Mouse (Mus musculus) MEL (cell line): ENCODE data around the gene Prrc2b. TPM values are rescaled to one million over a fixed set of nuclear protein-coding genes. Genes with fewer than 3 reads are reported as not detected.

Experiments
- DNase-seq: peaks from one replicate; pipeline ENCODE4 v3.0.0; 2011; ENCODE audit warnings: low read depth, low spot score
- H3K27ac ChIP-seq: 2 replicates; pipeline ENCODE4 v1.5.1; 2012; ENCODE audit warnings: low read depth, mild to moderate bottlenecking, control low read depth, low read length, moderate library complexity; ENCODE audit not compliant: control insufficient read depth
- H3K27me3 ChIP-seq, 2 experiments: fragments of 150-350 bp in 1 of 2; sonication (generic) in 1 of 2; 2 replicates each; pipeline ENCODE4 v1.6.1; 2012; ENCODE audit warnings: low read length in 2 of 2, mild to moderate bottlenecking in 2 of 2, improper control_type of control experiment in 1 of 2, moderate library complexity in 1 of 2; ENCODE audit not compliant: insufficient read depth in 2 of 2, control insufficient read depth in 1 of 2
- H3K36me3 ChIP-seq, 2 experiments: 2 replicates each; pipeline ENCODE4 v1.6.1; 2012 to 2014; ENCODE audit warnings: low read length in 2 of 2, improper control_type of control experiment in 1 of 2, inconsistent platforms in 1 of 2, mild to moderate bottlenecking in 1 of 2; ENCODE audit not compliant: insufficient read depth in 2 of 2, control insufficient read depth in 1 of 2
- H3K4me1 ChIP-seq, 2 experiments: fragments of 150-350 bp in 1 of 2; sonication (generic) in 1 of 2; 2 replicates each; pipeline ENCODE4 v1.6.1; 2012; ENCODE audit warnings: low read length in 2 of 2, improper control_type of control experiment in 1 of 2, mild to moderate bottlenecking in 1 of 2; ENCODE audit not compliant: insufficient read depth in 2 of 2, control insufficient read depth in 1 of 2
- H3K4me3 ChIP-seq, 2 experiments: fragments of 150-350 bp in 1 of 2; sonication (generic) in 1 of 2; 2 replicates each; pipeline ENCODE4 v1.5.1; 2012; ENCODE audit warnings: low read depth in 2 of 2, low read length in 2 of 2, mild to moderate bottlenecking in 2 of 2, moderate library complexity in 2 of 2, control low read depth in 1 of 2, improper control_type of control experiment in 1 of 2; ENCODE audit not compliant: control insufficient read depth in 1 of 2, insufficient read depth in 1 of 2
- H3K79me2 ChIP-seq: 2 replicates; pipeline ENCODE4 v1.6.1; 2012; ENCODE audit warnings: mild to moderate bottlenecking, low read length, moderate library complexity; ENCODE audit not compliant: control insufficient read depth, poor library complexity, insufficient read depth
- H3K9ac ChIP-seq: 2 replicates; pipeline ENCODE4 v1.6.1; 2012; ENCODE audit warnings: low read depth, mild to moderate bottlenecking, control low read depth, low read length, moderate library complexity; ENCODE audit not compliant: control insufficient read depth, poor library complexity, severe bottlenecking
- H3K9me3 ChIP-seq: fragments of 150-350 bp; sonication (generic); replicated peaks from 2 replicates; pipeline ENCODE4 v1.6.1; 2012; ENCODE audit warnings: mild to moderate bottlenecking, low read length, improper control_type of control experiment, moderate library complexity; ENCODE audit not compliant: insufficient read depth
- BHLHE40 ChIP-seq: IDR thresholded peaks from 2 replicates; pipeline ENCODE4 v1.6.1; 2012; ENCODE audit warnings: low read depth, mild to moderate bottlenecking, inconsistent platforms, low read length, improper control_type of control experiment, borderline replicate concordance
- CTCF ChIP-seq, 3 experiments: IDR thresholded peaks in 2 of 3; conservative IDR thresholded peaks in 1 of 3; 2 replicates each; pipeline ENCODE4 v1.5.1; 2011 to 2012; ENCODE audit warnings: low read length in 3 of 3, low read depth in 2 of 3, mild to moderate bottlenecking in 2 of 3, improper control_type of control experiment in 1 of 3, inconsistent platforms in 1 of 3, mixed read lengths in 1 of 3, moderate library complexity in 1 of 3; ENCODE audit not compliant: control insufficient read depth in 1 of 3, insufficient read depth in 1 of 3, poor library complexity in 1 of 3, severe bottlenecking in 1 of 3
- E2F4 ChIP-seq: IDR thresholded peaks from 2 replicates; pipeline ENCODE4 v1.6.1; 2011; ENCODE audit warnings: low read depth, low read length, improper control_type of control experiment, borderline replicate concordance
- ELF1 ChIP-seq: IDR thresholded peaks from 2 replicates; pipeline ENCODE4 v1.6.1; 2014; ENCODE audit warnings: low read depth, mild to moderate bottlenecking, inconsistent platforms, low read length, improper control_type of control experiment, moderate library complexity
- ETS1 ChIP-seq: IDR thresholded peaks from 2 replicates; pipeline ENCODE4 v1.6.1; 2012; ENCODE audit warnings: low read depth, mild to moderate bottlenecking, inconsistent platforms, low read length, improper control_type of control experiment, moderate library complexity
- JUND ChIP-seq: IDR thresholded peaks from 2 replicates; pipeline ENCODE4 v1.6.1; 2011; ENCODE audit warnings: low read depth, mild to moderate bottlenecking, improper control_type of control experiment, low read length
- MAFK ChIP-seq: IDR thresholded peaks from 2 replicates; pipeline ENCODE4 v1.6.1; 2011; ENCODE audit warnings: low read depth, mild to moderate bottlenecking, low read length, improper control_type of control experiment, borderline replicate concordance
- MAZ ChIP-seq: IDR thresholded peaks from 2 replicates; pipeline ENCODE4 v1.6.1; 2012; ENCODE audit warnings: low read depth, mild to moderate bottlenecking, inconsistent platforms, low read length, improper control_type of control experiment
- MXI1 ChIP-seq: IDR thresholded peaks from 2 replicates; pipeline ENCODE4 v1.6.1; 2011; ENCODE audit warnings: mild to moderate bottlenecking, low read depth, low read length, improper control_type of control experiment
- NELFE ChIP-seq: IDR thresholded peaks from 2 replicates; pipeline ENCODE4 v1.6.1; 2011; ENCODE audit warnings: low read depth, low read length, improper control_type of control experiment
- NRF1 ChIP-seq: IDR thresholded peaks from 2 replicates; pipeline ENCODE4 v1.6.1; 2014; ENCODE audit warnings: low read depth, mild to moderate bottlenecking, inconsistent platforms, low read length, improper control_type of control experiment, moderate library complexity; ENCODE audit not compliant: poor library complexity, insufficient read depth, severe bottlenecking
- POLR2A ChIP-seq, 2 experiments: IDR thresholded peaks; 2 replicates each; pipeline ENCODE4 v1.6.1; 2011 to 2012; ENCODE audit warnings: low read length in 2 of 2, mild to moderate bottlenecking in 2 of 2, control low read depth in 1 of 2, improper control_type of control experiment in 1 of 2, low read depth in 1 of 2, moderate library complexity in 1 of 2; ENCODE audit not compliant: control insufficient read depth in 1 of 2, insufficient read depth in 1 of 2, poor library complexity in 1 of 2
- POLR2AphosphoS5 ChIP-seq: IDR thresholded peaks from 2 replicates; pipeline ENCODE4 v1.6.1; 2012; ENCODE audit warnings: low read depth, borderline replicate concordance, mild to moderate bottlenecking, inconsistent platforms, low read length, moderate library complexity, mixed read lengths
- TBP ChIP-seq: IDR thresholded peaks from 2 replicates; pipeline ENCODE4 v1.8.0; 2011; ENCODE audit warnings: low read depth, low read length, improper control_type of control experiment
- TCF12 ChIP-seq: IDR thresholded peaks from 2 replicates; pipeline ENCODE4 v1.6.1; 2014; ENCODE audit warnings: low read depth, mild to moderate bottlenecking, inconsistent platforms, low read length, improper control_type of control experiment, moderate library complexity
- UBTF ChIP-seq: IDR thresholded peaks from 2 replicates; pipeline ENCODE4 v1.6.1; 2012; ENCODE audit warnings: low read depth, mild to moderate bottlenecking, inconsistent platforms, low read length, improper control_type of control experiment, moderate library complexity, borderline replicate concordance; ENCODE audit not compliant: insufficient read depth
- USF2 ChIP-seq, 2 experiments: IDR thresholded peaks; 2 replicates each; pipeline ENCODE4 v1.6.1; 2011 to 2012; ENCODE audit warnings: improper control_type of control experiment in 2 of 2, low read length in 2 of 2, borderline replicate concordance in 1 of 2, inconsistent platforms in 1 of 2, low read depth in 1 of 2, mild to moderate bottlenecking in 1 of 2; ENCODE audit not compliant: insufficient read depth in 1 of 2
- ZKSCAN1 ChIP-seq: IDR thresholded peaks from 2 replicates; pipeline ENCODE4 v1.6.1; 2012; ENCODE audit warnings: low read depth, mild to moderate bottlenecking, inconsistent platforms, low read length, improper control_type of control experiment, moderate library complexity
- ZNF384 ChIP-seq: IDR thresholded peaks from 2 replicates; pipeline ENCODE4 v1.6.1; 2012; ENCODE audit warnings: low read depth, mild to moderate bottlenecking, inconsistent platforms, low read length, improper control_type of control experiment
- polyA plus RNA-seq, 2 experiments: library from polyadenylated mRNA; stranded (reverse) in 1 of 2; unstranded in 1 of 2; fragments of >175 nt in 1 of 2; fragments of >200 nt in 1 of 2; gene quantifications; 2 replicates each; pipeline versions ENCODE4 v1.2.1 to v1.2.4; 2012; ENCODE audit warnings: low replicate concordance in 2 of 2, low read depth in 1 of 2; ENCODE audit not compliant: insufficient read length in 2 of 2, insufficient read depth in 1 of 2, missing spikeins in 1 of 2
- total RNA-seq: library from RNA; depleted of rRNA; stranded (reverse); fragments of 300-350 nt; gene quantifications from 2 replicates; pipeline ENCODE4 v1.2.3, GENCODE M21; 2012; rRNA removed

Prrc2b gene
- total RNA-seq (14.8 and 18.4 TPM in 2 replicates), polyA plus RNA-seq (10 to 100 TPM; 42.2 to 42.9 TPM)

GRCm38 (mm10) chr2:32150924-32151659 lies at the start of gene Prrc2b:
TSS of gene Prrc2b (plus strand) at chr2:32151082.
- DNase-seq, result peak; percentile 28
- peak within 1 kb of the TSS; percentile 52 for H3K27ac ChIP-seq
- peaks cover 12 to 37% of the 10 kb centered on the region in 2 experiments for H3K4me1 ChIP-seq
- no peaks in the 10 kb centered on the region for H3K27me3 ChIP-seq
- H3K36me3 ChIP-seq, result peaks cover 0 to 27% of the 10 kb centered on the region in 2 experiments; a peak in 2 of 4 replicates
- H3K79me2 ChIP-seq, result peaks cover 51% of the 10 kb centered on the region
- peak within 1 kb of the TSS; percentile 69 to 100 for H3K4me3 ChIP-seq
- 0 out of 2 replicates have a peak, but pooled peaks have one; percentile 22 for TF ChIP-seq NELFE
- no peak for TF ChIP-seq NRF1
- peak; percentile 92; the same call in 1 of the 2 replicates for TF ChIP-seq MAZ
- peak; percentile 14 to 40; a peak in 2 of 4 replicates for TF ChIP-seq POLR2A (IDR thresholded peaks at IDR 0.05; ENCODE audit: control insufficient read depth in 1 of 2, insufficient read depth in 1 of 2, low read depth in 1 of 2, low read length in 2 of 2, poor library complexity in 1 of 2)
- 0 out of 2 replicates have a peak, but pooled peaks have one; percentile 30 for TF ChIP-seq UBTF
- peak; percentile 22; the same call in 1 of the 2 replicates for TF ChIP-seq MXI1
- no peak for TF ChIP-seq BHLHE40
- TF ChIP-seq CTCF (IDR thresholded peaks at IDR 0.05 in 2 of 3, conservative IDR thresholded peaks at IDR 0.05 in 1 of 3; ENCODE audit: control insufficient read depth in 1 of 3, insufficient read depth in 1 of 3, low read depth in 2 of 3, low read length in 3 of 3, poor library complexity in 1 of 3, severe bottlenecking in 1 of 3), result peak in 1 of 3 experiments; percentile 67; a peak in 2 of 6 replicates
- no peaks in the 10 kb centered on the region for H3K9me3 ChIP-seq
- H3K9ac ChIP-seq, result peak within 1 kb of the TSS; percentile 94

GRCm38 (mm10) chr2:32102944-32103343 lies 47.9 kb upstream of the Prrc2b start:
- Histone ChIP-seq H3K27me3 (no peaks in the 10 kb centered on the region), H3K4me1 (no peaks in the 10 kb centered on the region)

GRCm38 (mm10) chr2:32103557-32103956 lies 47.3 kb upstream of the Prrc2b start:
- H3K4me1 ChIP-seq, result no peaks in the 10 kb centered on the region
- no peak overlapping the region for H3K27ac ChIP-seq
- TF ChIP-seq USF2 (IDR thresholded peaks at IDR 0.05; ENCODE audit: borderline replicate concordance in 1 of 2, insufficient read depth in 1 of 2, low read depth in 1 of 2, low read length in 2 of 2), result no peak
- TF ChIP-seq JUND, result no peak
- TF ChIP-seq ETS1, result no peak
- TF ChIP-seq POLR2AphosphoS5, result no peak
- TF ChIP-seq E2F4, result no peak
- TF ChIP-seq MAFK, result no peak
- TF ChIP-seq TBP, result no peak
- no peak for TF ChIP-seq ELF1
- no peak for TF ChIP-seq TCF12
- H3K79me2 ChIP-seq, result no peaks in the 10 kb centered on the region
- no peaks in the 10 kb centered on the region for H3K36me3 ChIP-seq
- no peaks in the 10 kb centered on the region for H3K27me3 ChIP-seq
- no peak overlapping the region for H3K4me3 ChIP-seq
- no peak for DNase-seq
- no peak overlapping the region for H3K9ac ChIP-seq
- H3K9me3 ChIP-seq, result no peaks in the 10 kb centered on the region

More at GRCm38 (mm10) chr2:32102944-32103343, 47.9 kb upstream of the Prrc2b start:
- H3K9me3 ChIP-seq, result no peaks in the 10 kb centered on the region
- H3K9ac ChIP-seq, result no peak overlapping the region
- H3K4me3 ChIP-seq, result no peak overlapping the region
- no peaks in the 10 kb centered on the region for H3K36me3 ChIP-seq
- no peak for DNase-seq
- no peaks in the 10 kb centered on the region for H3K79me2 ChIP-seq
- TF ChIP-seq ZKSCAN1 (no peak), ZNF384 (no peak), NRF1 (no peak)
- TF ChIP-seq, all 39 proteins: peak for 0
- no peak overlapping the region for H3K27ac ChIP-seq
